ENCODE assay signal across 26 mouse cellular contexts in genomic region chr14:55169021-55169855, GRCm38 (mm10). TPM values are rescaled to one million over a fixed set of nuclear protein-coding genes. Genes with fewer than 3 reads are reported as not detected.
DNase-seq lines count a peak whose midpoint lies in the region; ATAC-seq and TF ChIP-seq lines count a peak whose summit lies in the region.
"Had no signal": no experiment of that assay in that cellular context is flagged by ENCODE, and none has a peak within 500 bp of the region (broad histone marks: within the 10 kb centered on the region; RNA-seq: fewer than 3 reads in every experiment).

No protein-coding gene starts in this region.

- WGBS in cerebellum, adult 2 months = 57% methylated on average over 18 of the region's 18 CpGs
- WGBS in stomach, postnatal 0 days = 87% methylated on average over 18 of the region's 18 CpGs

- H3K9ac ChIP-seq in stomach, postnatal 0 days (ENCODE audit: low read length) = no peak overlapping the region
- H3K9ac ChIP-seq: embryonic facial prominence, embryonic 15.5 days; forebrain, embryonic 15.5 days; heart, embryonic 13.5 days; hindbrain, embryonic 15.5 days had no signal

- no peaks in the 10 kb centered on the region for H3K36me3 ChIP-seq in E14TG2a.4 (ENCODE audit: insufficient read depth, low read length)
- no peaks in the 10 kb centered on the region for H3K36me3 ChIP-seq in stomach, postnatal 0 days (ENCODE audit: control insufficient read depth, insufficient read depth, low read length)
- H3K36me3 ChIP-seq: embryonic facial prominence, embryonic 15.5 days; forebrain, embryonic 10.5 days; forebrain, embryonic 15.5 days; heart, embryonic 13.5 days; hindbrain, embryonic 15.5 days had no signal

- no peak for TF ChIP-seq CTCF in cerebellum, adult 2 months (IDR thresholded peaks at IDR 0.05; ENCODE audit: borderline replicate concordance, insufficient read depth, low read depth, low read length)
- TF ChIP-seq CTCF in E14TG2a.4 (conservative IDR thresholded peaks at IDR 0.05; ENCODE audit: low read length) = no peak
- TF ChIP-seq CTCF in stomach, postnatal 0 days (IDR thresholded peaks at IDR 0.05; ENCODE audit: low read depth) = no peak

- peaks cover 31% of the 10 kb centered on the region for H3K4me1 ChIP-seq in cerebellum, adult 2 months (ENCODE audit: control insufficient read depth, insufficient read depth, low read length)
- H3K4me1 ChIP-seq in E14TG2a.4 (replicated peaks; ENCODE audit: low read depth, low read length) = peaks cover 15% of the 10 kb centered on the region
- no peaks in the 10 kb centered on the region for H3K4me1 ChIP-seq in stomach, postnatal 0 days (replicated peaks; ENCODE audit: control insufficient read depth, insufficient read depth)
- H3K4me1 ChIP-seq: embryonic facial prominence, embryonic 15.5 days; heart, embryonic 13.5 days had no signal

- no peaks in the 10 kb centered on the region for H3K27me3 ChIP-seq in cerebellum, adult 2 months (ENCODE audit: control insufficient read depth, insufficient read depth, low read length)
- H3K27me3 ChIP-seq in E14TG2a.4 (ENCODE audit: insufficient read depth, low read length) = peaks cover 18% of the 10 kb centered on the region
- no peaks in the 10 kb centered on the region for H3K27me3 ChIP-seq in stomach, postnatal 0 days (ENCODE audit: control insufficient read depth, insufficient read depth, low read length)
- H3K27me3 ChIP-seq: embryonic facial prominence, embryonic 15.5 days; forebrain, embryonic 15.5 days; hindbrain, embryonic 15.5 days had no signal

- TF ChIP-seq EP300 in stomach, postnatal 0 days (optimal IDR thresholded peaks at IDR 0.05) = no peak

- H3K27ac ChIP-seq in cerebellum, adult 2 months (ENCODE audit: insufficient read depth, low read length) = peak overlapping the region; percentile 90
- no peak overlapping the region for H3K27ac ChIP-seq in stomach, postnatal 0 days (replicated peaks)
- H3K27ac ChIP-seq: embryonic facial prominence, embryonic 15.5 days; forebrain, embryonic 10.5 days; forebrain, embryonic 15.5 days; heart, embryonic 13.5 days; hindbrain, embryonic 15.5 days had no signal

- TF ChIP-seq POLR2A in cerebellum, adult 2 months (IDR thresholded peaks at IDR 0.05; ENCODE audit: borderline replicate concordance, insufficient read depth, low read length) = no peak

- DNase-seq in cerebellum, adult 2 months = peak; percentile 37 to 56
- peak; percentile 30 to 39 for DNase-seq in cerebellum, postnatal 10 days
- DNase-seq in stomach, postnatal 0 days (ENCODE audit: low spot score) = no peak
- no peak for DNase-seq in thymus, postnatal 14 days
- DNase-seq: adrenal gland, adult 2 months; adrenal gland, postnatal 25 days; embryo, embryonic 11 days; gastrocnemius, postnatal 36 days; heart, postnatal 36 days had no signal

- H3K9me3 ChIP-seq in E14TG2a.4 (ENCODE audit: low read length) = peaks cover 7% of the 10 kb centered on the region; the same call in 1 of the 2 replicates
- no peaks in the 10 kb centered on the region for H3K9me3 ChIP-seq in stomach, postnatal 0 days (ENCODE audit: control insufficient read depth, low read length)
- H3K9me3 ChIP-seq: embryonic facial prominence, embryonic 15.5 days; forebrain, embryonic 10.5 days; forebrain, embryonic 15.5 days; heart, embryonic 13.5 days; hindbrain, embryonic 15.5 days had no signal

- H3K4me3 ChIP-seq in cerebellum, adult 2 months (replicated peaks; ENCODE audit: insufficient read depth, low read depth, low read length) = no peak overlapping the region
- 0 out of 2 replicates have a peak overlapping the region, but pooled peaks have one; percentile 7 for H3K4me3 ChIP-seq in E14TG2a.4 (replicated peaks; ENCODE audit: low read length)
- no peak overlapping the region for H3K4me3 ChIP-seq in stomach, postnatal 0 days (ENCODE audit: low read depth, low read length)
- H3K4me3 ChIP-seq: embryonic facial prominence, embryonic 15.5 days; erythroblast, embryonic 14.5 days; forebrain, embryonic 10.5 days; forebrain, embryonic 15.5 days; heart, embryonic 13.5 days; hindbrain, embryonic 15.5 days had no signal

- no peak overlapping the region for H3K4me2 ChIP-seq in stomach, postnatal 0 days (replicated peaks; ENCODE audit: low read depth)
- H3K4me2 ChIP-seq: embryonic facial prominence, embryonic 15.5 days; forebrain, embryonic 15.5 days; heart, embryonic 13.5 days had no signal

- no peak for ATAC-seq in cerebellum, adult (ENCODE audit: insufficient number of reproducible peaks, low FRiP score, low TSS enrichment)
- ATAC-seq in stomach, postnatal 0 days (ENCODE audit: low FRiP score, low TSS enrichment) = peak; percentile 29; the same call in 1 of the 2 replicates
- no peak for ATAC-seq in megakaryocyte, adult 5-6 weeks (ENCODE audit: poor library complexity, severe bottlenecking)
- ATAC-seq: activated CD4-positive, CD25-positive, alpha-beta regulatory T cell, adult 4 months; forebrain, embryonic 15.5 days; Patski had no signal

RNA-seq across cellular contexts. Expression of gene Jph4, which starts 52.5 kb away (rescaled TPM):
- polyA plus RNA-seq in cerebellum, adult 2 months (2012; rRNA removed) = 204 and 227 TPM in 2 replicates
- 0.82 and 1.0 TPM in 2 replicates for polyA plus RNA-seq in stomach, postnatal 0 days (2015; fragmentation: Nextera tagmentation; extraction: Ambion mirVana)
- total RNA-seq in megakaryocyte, adult 5-6 weeks (2015) = not detected in 2 replicates
- total RNA-seq in megakaryocyte, adult 5-6 weeks (2017) = not detected in 2 replicates
- total RNA-seq: common myeloid progenitor, adult 5-6 weeks had no signal
- polyA plus RNA-seq: activated CD4-positive, CD25-positive, alpha-beta regulatory T cell, adult 4 months; C2C12; erythroblast, embryonic 14.5 days had no signal

RNA-seq across cellular contexts. Expression of gene Dhrs2, which starts 52.6 kb away (rescaled TPM):
- 1.2 and 1.4 TPM in 2 replicates for polyA plus RNA-seq in cerebellum, adult 2 months (2012; rRNA removed)
- polyA plus RNA-seq in stomach, postnatal 0 days (2015; fragmentation: Nextera tagmentation; extraction: Ambion mirVana) = 0.18 and 0.23 TPM in 2 replicates
- not detected in 2 replicates for total RNA-seq in megakaryocyte, adult 5-6 weeks (2015)
- 0.45 TPM in 1 of 2 replicates, not detected in the other for total RNA-seq in megakaryocyte, adult 5-6 weeks (2017)
- total RNA-seq: adrenal gland, adult 2 months; adrenal gland, postnatal 25 days; common myeloid progenitor, adult 5-6 weeks; gastrocnemius, adult 8-10 months; gastrocnemius, postnatal 36 days; heart, postnatal 36 days had no signal
- polyA plus RNA-seq: activated CD4-positive, CD25-positive, alpha-beta regulatory T cell, adult 4 months; adrenal gland, adult 2 months; C2C12; embryonic facial prominence, embryonic 11.5 days; erythroblast, embryonic 14.5 days; forebrain, embryonic 10.5 days; heart, embryonic 13.5 days; heart, postnatal 0 days; hindbrain, embryonic 11.5 days; Patski had no signal

Comparison
In these comparisons a context has a peak if more than half of its experiments do, and no peak if none do; other contexts are left out.
1. DNase-seq: peak in cerebellum, adult 2 months (2 of 2) and cerebellum, postnatal 10 days (2 of 2); none in stomach, postnatal 0 days (single experiment) and thymus, postnatal 14 days (single experiment).
2. RNA of gene Jph4, which starts 52.5 kb away (polyA plus RNA-seq): 204 to 227 TPM in cerebellum, adult 2 months; 0.82 to 1.0 TPM in stomach, postnatal 0 days; every median in the first group is over 100 times any median in the second.